Mouse (Mus musculus): ENCODE data around the gene Ube2g1.

- TF ChIP-seq POLR2A (IDR thresholded peaks at IDR 0.05; ENCODE audit: control insufficient read depth, extremely low read depth, insufficient read depth, low read length, poor library complexity), result no peak
- no peak for TF ChIP-seq CTCF (IDR thresholded peaks at IDR 0.05; ENCODE audit: borderline replicate concordance, control insufficient read depth, extremely low read depth, insufficient read depth, low read length, poor library complexity)
Observed at GRCm38 (mm10) chr11:72609242-72609641, 2.2 kb downstream of the Ube2g1 start.
